Mouse (Mus musculus) right cerebral cortex, postnatal 10 days (tissue): ENCODE data around the gene Gm43638.
"Not testable (repeated sequence)": the region's sequence is repeated elsewhere in the genome, so short reads cannot be mapped to it uniquely, and the experiment has no call there.

Experiments used
- DNase-seq, 2 experiments: peaks; one replicate each; pipeline ENCODE4 v3.0.0; 2021; ENCODE audit warnings: low spot score in 2 of 2

Gm43638 gene

DNA sequence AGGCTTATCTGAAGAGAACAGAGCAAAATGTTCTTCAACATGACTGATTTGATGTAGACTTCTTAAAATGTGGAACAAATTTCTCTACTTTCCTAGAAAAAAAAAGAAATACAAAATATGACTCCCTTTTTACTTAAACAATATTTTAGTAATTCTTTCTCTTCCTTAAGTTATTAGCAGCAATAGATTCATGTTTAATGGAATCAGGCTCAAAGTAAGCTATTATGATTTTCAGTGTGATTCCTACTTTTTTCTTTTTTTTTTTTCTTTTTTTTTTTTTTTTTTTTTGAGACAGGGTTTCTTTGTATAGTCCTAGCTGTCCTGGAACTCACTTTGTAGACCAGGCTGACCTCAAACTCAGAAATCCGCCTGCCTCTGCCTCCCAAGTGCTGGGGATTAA lies at the start of gene Gm43638:
Gene Gm43638, minus strand, starts transcription at position 101 of the 400 bp plus-strand sequence.
- DNase-seq = not testable (repeated sequence)

DNA sequence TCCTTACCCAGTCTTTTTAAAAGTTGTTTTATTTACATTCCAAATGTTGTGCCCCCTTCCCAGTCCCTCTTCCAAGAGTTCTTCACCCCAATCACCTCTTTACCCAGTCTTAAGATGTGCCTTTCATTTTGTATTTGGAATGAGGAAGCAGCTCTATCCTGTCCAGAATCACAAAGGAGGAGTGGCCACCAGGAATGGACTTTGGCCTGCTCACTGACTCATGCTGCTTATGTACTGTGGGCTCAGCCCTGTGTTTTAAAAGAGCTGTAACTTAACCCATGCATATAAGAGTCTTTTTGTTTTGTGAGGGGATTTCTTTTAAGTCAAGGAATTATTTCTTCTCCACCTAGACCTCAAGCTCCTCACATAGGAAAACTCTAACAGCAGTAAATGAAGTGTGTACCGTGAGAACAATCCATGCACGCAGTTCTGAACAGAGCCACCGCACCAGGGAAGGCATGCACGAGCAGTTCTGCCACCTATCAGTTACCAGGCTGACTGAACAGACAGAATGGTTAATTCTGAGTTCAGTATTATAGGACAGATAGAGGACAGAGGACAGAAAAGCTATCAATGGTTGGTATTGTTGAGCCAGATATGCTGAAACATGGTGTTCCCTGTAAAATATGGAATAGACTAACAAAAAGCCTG lies 49.5 kb upstream of the Gm43638 start:
- no peak for DNase-seq

DNA sequence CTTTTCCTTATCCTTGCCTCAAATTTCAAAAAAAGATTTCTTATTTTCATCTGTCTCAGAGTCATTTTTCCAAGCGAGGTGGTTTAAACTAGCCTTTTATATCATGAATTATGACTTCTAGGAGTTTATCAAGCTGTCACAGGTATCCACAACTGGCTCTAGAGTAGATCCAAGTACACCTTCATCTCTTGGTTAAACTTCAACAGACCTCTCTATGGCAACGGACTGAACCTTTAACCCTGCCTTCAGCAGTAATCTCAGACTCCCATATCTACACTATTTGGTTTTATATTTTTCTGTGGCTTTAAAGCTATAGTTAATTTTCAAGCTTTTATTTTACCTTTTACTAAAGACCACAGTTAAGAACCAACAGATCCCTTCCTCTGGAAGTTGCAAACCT lies 45.7 kb upstream of the Gm43638 start:
- no peak for DNase-seq

DNA sequence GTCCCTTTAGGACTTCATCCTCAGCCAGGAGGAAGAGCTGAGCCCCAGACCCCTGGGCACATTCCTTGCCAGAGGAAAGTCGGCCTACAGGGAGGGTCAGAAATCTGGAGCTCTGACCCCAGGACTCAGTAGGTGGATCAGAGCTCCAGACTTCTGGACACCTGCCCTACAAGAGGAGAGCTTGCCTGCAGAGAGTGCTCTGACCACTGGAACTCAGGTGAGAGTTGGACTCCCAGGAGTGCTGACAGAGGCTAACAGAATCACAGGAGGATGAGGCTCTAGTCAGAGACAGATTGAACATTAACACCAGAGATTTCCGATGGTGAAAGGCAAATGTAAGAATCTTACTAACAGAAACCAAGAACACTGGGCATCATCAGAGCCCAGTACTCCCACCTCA lies 37.0 kb upstream of the Gm43638 start:
- DNase-seq = not testable (repeated sequence)

DNA sequence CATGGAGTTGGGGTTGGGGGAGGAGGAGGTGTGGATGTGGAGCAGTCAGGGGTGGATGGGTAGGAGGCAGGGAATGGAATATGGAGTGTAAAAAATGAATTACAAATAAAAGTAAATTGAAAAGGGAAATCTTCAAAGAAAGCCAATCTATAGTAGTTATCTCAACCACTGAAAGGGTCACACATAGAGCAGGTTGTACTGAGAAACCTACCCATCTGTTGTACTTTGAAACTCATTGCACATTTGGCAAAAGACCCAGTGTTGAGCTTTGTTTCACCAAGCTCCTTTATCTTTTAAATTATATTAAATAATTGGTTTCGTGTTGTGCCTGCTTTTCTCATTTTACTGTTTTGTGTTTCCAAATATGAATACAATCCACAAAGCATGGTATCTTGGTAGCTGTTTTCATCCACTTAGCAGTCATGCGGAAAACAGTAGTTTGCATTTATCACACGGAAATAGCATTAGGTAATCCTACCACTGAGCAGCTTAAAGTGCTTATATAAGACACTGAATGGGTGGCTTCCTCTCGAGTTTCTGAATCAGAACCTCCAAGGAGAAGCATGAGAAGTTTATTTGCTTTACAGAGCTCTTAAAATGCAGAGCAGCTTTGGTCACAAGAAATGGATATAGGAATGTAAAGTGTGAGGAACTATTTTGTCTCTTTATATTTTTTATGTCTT lies 19.3 kb upstream of the Gm43638 start:
- no peak for DNase-seq

DNA sequence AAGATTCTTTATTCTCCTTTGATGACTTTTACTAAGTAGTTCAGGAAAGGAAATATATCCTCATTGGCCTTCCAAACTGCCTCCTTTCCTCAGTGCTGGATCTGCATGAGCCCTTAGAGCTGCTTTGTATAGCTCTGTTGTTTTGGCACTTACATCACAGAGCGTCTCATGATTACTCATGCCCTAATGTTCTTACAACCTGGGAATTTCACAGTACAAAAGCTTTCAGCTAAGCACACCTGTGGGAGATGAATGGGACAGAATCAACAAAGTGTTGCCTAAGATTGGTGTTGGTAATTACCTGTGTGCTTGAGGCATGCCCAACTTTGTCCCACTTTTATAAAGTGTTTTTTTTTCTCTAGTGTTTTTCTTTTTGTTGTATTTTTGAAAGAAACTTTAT lies 16.1 kb upstream of the Gm43638 start:
- DNase-seq = no peak

DNA sequence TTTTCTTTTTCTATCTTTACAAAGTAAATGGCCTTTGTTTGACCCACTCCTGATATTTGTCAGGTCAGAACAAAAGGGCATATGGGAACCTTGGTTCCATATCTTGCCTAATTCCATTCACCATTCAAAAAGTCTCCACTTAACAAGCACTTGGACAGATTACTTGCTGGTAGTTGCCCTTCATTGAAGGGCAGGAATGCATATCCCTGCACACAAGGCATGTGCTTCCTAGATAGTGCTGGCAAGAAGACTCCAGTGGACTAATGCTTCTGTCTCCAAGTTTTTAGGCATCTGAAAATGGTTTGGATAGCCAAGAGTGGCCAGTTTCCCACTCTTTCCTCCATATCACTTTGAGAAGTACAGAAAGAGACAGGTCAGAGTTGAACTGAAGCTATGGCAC lies 12.7 kb upstream of the Gm43638 start:
- DNase-seq = no peak

DNA sequence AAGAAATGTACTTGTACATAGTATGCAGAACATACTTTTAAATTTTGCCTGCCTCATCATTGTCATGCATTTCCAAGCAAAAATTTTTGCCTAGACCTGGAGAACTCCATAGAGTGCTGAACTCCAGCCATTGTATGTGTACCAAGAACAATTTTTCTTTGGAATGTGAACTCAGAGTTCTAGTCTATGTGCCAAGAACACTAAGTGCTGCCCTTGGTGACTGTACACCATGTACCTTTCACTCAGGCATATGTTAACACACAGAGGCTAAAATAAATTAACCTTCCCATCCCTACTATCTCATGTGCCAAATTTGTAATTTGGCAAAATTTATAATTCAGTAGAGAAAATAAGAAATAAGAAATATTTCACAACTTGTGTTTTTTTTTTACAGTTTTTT lies 12.3 kb upstream of the Gm43638 start:
- DNase-seq = no peak

DNA sequence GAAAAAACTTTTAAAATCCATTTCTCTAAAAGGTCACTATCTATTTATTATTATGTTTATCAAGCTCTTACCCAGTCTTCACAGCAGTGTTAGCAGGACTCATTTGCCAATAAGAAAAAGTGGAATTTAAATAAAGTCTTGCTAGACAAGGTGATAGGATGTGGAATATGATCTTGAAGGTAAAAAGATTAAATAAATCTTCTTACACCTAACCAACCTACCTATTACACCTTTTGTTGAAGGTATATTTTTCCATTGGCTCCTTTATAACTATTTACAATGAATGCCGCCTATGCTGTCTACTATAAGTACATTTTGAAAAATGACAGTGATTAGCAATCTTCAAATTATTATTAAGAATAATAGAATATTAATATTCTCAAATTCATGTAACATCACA lies 4.2 kb upstream of the Gm43638 start, which contains the start of gene Ugt2a1:
Gene Ugt2a1, minus strand, starts transcription at position 101 of the 400 bp plus-strand sequence.
- no peak for DNase-seq

DNA sequence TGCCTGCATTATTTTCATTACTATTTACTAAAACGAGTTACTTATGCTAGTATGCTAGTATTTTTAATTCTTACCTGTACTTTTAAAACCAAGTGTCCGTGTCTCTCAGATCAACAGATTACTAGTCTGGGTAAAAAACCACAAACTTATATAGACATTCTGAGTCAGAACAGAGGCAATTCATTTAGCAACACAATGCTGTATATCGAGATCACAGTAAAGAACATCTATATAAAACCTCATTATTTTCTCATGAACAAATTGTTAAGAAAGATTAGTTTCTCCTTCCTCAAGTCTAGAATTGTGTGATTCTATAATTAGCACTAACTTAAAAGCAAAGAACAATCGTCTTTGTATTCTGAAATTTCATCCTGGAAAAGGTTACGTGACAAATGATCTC lies 4.4 kb downstream of the Gm43638 start, which contains the start of gene Ugt2a2:
Gene Ugt2a2, minus strand, starts transcription at position 101 of the 400 bp plus-strand sequence.
- DNase-seq = no peak

DNA sequence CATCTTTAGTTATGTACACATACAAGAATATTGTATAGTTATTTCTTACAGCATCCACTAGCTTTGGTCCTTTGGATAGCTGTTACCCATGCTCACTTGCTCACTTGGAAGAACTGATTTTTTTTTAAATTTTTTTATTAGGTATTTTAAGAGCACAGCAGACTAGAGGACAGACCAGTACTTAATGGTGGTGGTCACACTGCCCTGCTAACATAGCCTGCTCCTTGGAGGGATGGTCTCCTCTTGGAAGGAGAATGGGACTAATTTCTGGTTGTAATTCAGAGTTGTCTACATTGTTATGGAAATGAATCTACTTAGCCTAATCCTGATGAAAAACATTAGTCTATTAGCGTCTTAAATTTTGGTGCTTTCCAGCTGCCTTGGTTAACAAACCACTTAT lies 27.8 kb downstream of the Gm43638 start:
- no peak for DNase-seq

DNA sequence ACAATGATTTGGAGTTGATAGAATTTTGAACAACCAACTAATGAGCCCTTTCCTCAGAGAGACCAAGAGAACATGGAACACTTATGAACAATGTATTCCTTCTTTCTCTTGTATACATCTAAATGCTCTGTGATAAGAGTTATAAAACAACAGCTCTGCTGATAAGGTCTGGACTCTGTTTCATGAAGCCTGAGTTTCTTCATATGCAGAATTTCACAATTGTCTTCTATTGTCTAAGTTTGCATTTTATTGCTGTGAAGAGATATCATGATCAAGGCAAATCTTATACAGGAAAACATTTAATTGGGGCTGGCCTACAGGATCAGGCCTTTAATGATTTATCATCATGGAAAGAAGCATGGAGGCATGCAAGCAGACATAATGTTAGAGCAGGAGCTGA lies 28.9 kb downstream of the Gm43638 start:
- no peak for DNase-seq

DNA sequence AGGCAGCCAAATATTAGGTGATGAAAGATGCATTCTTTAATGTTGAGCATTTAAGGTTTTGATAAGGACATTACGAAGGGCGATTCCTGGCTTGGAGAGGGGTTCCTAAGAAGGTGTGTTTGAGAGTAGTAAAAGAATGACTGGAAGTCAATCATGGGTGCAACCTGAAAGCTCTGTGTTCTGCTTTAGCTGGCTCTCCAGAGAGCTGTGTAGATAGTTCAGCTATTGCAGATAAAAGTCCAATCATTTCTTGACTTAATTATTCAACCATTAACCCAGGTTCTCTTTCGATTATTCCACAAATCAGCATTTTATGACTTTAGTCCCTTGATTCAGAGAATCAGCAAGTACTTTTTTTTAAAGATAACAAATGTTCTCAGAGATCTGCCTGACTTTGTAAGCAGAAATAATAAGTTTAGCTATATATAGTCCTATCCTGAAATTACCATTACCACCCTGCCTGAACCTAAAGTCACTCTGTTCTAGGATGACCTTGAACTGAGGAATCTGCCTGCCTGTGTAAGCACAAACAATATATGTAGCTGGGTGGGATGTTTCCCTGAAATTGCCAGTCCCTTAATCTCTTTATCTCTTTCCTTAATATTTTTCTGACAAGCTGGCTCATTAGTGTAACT lies 30.3 kb downstream of the Gm43638 start:
- no peak for DNase-seq

DNA sequence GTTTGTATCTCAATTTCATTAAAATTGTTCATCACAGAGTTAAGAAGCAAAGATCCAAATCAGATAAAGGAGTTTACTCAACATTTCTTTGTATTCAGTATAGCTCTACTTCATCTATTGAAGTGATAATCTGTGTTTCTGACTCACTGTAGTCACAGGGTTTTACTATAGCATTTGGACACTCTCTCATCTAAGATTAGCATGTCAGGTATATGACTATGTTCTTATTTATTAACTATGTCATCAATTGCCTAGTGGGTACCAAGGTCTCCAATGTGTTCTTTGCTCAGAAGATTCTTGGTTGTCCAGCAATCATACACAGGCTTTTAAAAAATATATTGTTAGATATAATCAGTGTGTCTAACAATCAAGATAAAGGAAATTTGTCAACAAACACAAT lies 31.1 kb downstream of the Gm43638 start:
- DNase-seq = no peak

DNA sequence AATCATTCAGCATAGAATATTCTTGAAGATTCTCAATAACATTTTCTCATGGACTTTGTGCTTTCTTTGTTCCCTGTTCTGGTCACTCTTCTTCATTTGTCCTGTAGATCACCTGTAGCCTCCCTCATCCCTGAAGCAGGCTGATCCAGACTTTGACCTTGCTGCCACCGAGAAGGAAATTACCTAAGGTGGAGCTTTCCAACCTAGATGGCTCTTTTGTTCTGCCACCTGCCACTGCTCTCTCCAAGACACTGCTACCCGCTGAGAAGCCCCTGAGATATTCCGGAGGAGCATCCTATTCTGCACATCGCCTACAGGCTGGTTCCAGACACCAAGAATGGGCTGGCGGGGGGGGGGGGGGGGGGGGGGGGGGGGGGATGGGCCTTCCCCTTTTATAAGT lies 34.1 kb downstream of the Gm43638 start:
- not testable (repeated sequence) for DNase-seq

DNA sequence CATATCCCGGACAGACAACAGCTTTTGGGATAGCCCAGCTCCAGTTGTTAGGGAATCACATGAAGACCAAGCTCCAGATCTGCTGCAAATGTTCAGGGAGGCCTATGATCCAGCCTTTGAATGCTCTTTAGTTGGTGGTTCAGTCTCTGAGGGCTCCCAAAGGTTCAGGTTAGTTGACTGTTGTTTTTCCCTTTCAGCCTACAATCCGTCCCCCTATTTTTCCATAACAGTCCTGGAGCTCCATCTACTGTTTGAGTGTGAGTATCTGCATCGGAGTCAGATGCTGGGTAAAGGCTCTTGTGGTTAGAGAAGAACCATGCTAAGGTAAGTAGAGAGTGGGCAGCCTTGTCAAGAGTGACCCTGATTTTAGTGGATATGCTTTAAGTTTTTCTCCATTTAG lies 50.3 kb downstream of the Gm43638 start:
- peak; percentile 19 to 23 for DNase-seq

DNA sequence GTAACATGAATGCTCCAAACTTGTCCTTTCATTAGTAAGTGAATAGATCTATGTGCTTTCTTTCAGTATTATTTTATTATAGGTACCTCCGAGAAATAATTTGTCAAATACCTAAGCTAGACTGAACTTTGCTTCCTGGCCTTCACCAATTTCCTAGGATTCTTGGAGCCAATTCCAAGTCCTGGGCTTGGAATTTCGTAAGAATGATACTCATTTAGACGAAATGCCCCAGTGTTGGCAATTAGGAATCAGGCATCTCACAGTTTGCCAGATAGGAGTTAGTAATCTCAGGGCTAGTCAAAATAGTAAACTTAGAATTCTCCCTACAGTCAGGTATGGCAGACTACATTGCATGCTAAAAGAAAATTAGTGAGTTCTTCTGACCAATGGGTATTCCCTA lies 60.9 kb downstream of the Gm43638 start:
- DNase-seq = no peak

DNA sequence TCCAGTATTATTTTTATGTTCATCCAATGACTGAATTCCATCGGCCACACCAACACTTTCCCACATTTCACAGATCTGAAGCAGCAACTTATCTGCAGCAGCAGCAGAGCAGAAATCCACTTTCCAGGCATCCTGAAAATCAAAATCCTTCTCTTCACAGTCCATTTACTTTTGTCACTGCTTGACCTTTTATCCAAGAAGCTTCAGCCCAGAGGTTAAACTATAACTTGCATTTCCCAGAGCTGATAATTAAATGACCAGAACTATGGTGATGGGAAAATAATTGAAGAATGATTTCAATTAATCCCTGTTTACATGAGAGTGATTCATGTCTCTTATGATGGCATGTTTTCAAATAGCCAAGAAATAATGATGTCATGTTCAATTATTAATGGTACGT lies 62.6 kb downstream of the Gm43638 start, which contains the start of gene Ugt2b38:
Gene Ugt2b38, minus strand, starts transcription at position 163 of the 400 bp plus-strand sequence.
- DNase-seq = not testable (repeated sequence)
